Mouse (Mus musculus) kidney, postnatal 4 days (tissue): ENCODE results near the gene Tlr2.

ENCODE experiments used
- DNase-seq, 2 experiments: peaks; one replicate each; pipeline ENCODE4 v3.0.0; 2021; ENCODE audit warnings: mixed read lengths in 2 of 2

Gene Tlr2

DNA sequence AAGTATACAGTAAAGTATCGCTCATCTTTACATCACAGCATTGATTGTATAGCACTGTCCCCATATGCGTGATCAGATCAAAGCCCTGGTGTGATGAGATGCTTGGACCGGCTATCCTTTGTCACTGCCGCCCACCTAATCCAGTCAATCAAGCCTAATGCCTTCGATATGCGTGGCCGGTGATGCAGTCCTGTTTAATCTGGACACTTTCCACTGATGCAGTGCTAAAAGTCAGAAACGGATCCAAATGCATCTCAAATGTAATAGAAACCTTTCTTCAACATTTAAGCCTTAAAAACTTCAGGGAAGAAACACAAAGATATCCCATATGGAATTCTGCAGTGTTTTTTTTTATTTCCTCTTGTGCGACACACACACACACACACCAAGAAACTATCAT, 13.9 kb downstream of the Tlr2 start:
- DNase-seq: no peak

DNA sequence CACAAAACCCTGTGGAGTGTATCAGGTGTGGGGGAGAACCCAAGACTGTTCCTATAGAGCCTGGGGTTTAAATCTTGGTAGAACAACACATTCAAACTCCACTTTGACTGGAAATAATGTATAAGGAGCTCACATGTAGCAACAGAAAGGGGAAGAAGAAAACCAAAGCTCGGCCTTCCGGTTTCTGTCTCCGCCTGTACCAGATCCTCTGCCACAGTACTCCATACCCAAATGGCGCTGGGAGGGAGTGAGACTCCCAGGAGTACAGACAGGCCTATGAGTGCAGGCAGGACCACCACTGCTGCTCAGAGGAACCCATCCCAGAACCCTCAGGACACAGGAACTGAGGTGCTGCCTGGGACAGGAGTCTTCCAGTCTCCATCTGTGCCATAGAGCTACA, 17.8 kb downstream of the Tlr2 start:
- DNase-seq: no peak

DNA sequence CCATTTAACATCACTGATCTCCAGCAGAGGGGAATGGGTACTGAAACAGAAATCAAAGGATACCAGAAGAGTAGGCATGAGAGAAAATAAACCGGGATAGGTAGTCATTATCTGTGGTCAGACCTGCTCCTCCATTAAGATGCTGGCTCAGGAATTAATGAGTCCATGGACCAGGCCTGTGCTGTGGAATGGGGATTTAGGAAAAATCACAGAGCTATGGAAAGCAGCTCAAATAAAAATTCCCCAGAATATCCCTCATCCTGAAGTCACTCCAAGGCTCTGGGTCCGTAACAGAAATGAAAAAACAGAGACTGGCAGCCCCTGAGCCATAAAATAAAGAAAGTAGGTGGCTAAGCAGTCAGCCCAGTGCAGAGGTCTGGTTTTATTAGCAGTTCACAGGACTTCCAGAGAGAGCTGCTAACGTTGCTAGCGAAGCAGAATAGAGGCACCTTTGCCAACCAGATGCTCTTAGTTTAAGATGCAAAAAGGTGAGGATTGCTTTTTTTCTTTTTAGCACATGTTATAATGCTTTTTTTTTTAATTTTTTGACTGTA, 25.1 kb downstream of the Tlr2 start:
- DNase-seq: no peak

DNA sequence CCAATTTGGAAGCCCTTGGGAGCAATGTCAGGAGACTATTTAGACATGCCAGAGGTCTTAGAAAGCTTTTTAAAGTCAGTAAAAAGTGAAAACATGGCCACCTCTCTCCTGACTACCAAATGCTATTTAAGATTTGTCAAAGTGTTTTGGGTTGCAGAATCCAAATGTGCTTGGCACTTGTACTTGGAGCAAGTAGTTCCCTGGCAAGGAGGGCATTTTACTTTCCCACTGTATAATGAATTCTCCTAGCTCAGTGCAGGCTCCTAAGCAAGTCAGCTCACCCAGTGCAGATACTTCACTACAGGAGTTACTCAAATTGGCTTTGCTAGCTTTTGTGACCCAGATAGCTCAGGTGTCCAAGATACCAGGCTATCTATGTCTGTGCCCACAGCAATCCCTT, 28.7 kb downstream of the Tlr2 start:
- no peak for DNase-seq

DNA sequence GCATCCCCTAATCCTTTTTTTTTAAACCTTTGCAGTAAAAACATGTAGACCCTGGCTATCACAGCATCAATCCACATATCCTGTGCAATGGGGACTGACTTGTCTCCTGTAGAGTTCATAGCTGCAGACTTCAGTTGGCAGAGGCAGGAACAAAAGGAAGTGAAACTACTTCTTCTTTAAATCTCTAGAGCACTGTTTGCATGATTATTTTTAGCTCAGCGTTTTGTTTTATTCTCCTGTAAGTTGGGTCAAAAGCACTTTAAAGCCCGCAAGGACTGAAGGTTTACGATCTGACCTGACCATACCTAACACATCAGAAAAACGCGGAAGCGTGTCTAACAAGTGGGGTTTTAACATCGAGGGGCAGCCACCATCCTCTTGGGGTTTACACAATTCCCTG, 29.6 kb downstream of the Tlr2 start:
- DNase-seq: no peak

DNA sequence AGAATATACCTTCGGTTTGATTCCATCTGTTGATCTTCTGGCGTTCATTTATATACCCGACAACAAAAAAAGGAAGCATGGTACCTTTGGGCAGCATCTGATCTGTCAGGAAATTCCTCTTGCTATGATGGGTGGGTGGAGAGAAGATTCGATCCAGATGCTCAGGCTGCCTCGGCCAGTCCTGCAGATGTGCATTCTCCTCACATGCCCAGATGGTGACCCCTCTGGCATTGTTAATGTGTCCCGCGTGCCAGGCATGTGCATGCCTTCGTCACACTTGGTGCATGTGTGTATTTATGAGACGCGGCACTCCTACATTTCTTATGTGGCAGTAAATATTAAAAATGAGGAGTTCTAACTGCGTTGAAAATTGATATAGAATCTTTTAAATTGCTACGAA, 33.1 kb downstream of the Tlr2 start:
- DNase-seq: no peak

DNA sequence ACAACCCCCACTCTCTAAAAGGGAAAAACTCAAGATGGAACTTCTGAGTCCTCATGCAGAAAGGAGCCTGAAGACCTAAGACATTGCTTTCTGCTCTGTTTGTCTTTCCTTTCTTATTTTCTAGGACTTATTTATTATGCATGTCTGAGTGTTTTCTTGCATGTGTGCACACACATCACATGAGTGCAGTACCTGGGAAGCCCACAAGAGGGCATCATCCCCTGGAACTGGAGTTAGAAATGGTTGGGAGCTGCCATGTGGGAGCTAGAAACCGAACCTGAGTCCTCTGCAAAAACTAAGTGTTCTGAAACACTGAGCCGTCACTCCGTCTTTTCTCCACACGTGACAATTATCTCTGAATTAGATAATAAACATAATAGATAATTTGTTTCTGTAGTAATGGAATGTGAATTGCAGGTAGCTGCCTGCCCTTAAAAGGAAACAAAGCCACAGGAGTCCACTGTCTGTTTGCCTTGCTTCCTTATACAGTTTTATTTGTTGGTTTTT, 39.9 kb downstream of the Tlr2 start:
- no peak for DNase-seq

DNA sequence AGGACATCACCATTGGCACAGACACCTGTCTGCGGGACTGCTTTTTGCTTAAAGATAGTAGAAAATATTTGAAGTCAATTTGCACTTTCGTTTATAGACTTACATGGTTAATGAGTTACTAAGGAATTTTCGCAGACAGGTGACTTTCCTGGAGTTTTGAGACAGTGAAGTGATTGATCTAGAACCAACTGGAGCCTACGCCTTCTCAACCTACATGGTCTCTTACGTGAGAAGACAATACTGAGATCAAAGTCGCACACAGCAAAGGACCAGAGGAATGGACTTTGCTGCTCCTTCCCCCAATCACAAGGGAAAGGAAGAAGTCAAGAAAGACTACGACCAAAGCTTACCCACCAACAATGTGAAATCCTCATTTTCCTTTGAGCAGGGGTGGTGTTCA, 42.1 kb downstream of the Tlr2 start:
- DNase-seq: no peak

DNA sequence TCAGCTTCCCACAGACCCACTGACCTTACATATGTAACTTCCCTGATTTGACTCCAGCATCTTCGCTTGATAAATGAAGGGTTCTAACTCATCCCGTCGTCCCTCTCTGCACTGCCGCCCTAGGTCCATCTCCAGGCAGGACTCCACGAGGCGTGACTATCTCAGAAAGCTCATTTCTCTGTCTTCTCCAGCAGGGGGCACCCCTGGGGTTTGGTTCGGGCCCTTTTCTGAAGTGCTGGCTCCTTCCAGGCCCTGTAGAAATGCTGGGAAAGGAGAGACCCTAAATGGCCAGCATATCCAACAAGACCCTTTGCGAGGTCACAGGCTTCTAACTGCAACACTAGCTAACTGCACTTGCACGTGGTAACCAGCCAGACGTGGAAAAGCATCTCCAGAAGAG, 43.7 kb downstream of the Tlr2 start:
- DNase-seq: peak; percentile 68 to 74

DNA sequence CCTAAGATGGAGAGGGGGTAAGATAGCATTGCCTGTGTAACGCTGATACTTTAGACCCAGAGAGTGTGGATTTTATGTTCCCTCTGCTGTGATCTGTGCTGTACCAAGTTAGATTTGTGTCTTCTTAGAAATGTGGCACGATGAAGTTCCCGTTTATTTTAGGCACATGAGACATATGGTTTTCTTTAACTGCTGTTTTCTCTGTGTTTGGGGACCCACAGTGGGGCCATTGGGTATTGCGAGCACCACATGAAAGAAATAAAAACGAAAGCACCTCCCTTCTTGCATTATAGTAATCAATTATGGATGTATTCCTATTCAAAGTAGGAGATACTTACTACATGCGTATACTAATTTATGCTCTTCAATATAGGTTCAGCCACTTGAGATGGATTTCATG, 44.5 kb downstream of the Tlr2 start:
- DNase-seq: no peak

DNA sequence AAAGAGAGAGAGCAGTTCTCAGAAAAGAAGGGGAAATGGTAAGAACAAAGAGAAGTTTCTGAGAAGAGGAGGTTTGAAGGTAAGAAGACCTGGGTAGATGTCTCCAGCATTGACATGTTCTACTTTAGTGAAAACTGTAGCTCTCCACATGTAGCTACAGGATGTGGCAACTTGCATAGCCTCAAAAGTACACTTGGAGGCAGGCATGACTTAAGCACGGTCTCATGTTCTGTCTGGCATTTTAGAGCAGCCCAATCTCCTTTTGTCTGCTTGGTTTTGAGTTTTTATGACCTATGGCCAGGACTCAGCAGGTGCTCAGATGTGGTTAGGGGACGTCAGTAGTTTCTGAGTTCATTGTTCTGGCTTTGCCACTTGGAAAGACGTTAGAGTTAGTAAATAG, 50.1 kb downstream of the Tlr2 start:
- DNase-seq: no peak

DNA sequence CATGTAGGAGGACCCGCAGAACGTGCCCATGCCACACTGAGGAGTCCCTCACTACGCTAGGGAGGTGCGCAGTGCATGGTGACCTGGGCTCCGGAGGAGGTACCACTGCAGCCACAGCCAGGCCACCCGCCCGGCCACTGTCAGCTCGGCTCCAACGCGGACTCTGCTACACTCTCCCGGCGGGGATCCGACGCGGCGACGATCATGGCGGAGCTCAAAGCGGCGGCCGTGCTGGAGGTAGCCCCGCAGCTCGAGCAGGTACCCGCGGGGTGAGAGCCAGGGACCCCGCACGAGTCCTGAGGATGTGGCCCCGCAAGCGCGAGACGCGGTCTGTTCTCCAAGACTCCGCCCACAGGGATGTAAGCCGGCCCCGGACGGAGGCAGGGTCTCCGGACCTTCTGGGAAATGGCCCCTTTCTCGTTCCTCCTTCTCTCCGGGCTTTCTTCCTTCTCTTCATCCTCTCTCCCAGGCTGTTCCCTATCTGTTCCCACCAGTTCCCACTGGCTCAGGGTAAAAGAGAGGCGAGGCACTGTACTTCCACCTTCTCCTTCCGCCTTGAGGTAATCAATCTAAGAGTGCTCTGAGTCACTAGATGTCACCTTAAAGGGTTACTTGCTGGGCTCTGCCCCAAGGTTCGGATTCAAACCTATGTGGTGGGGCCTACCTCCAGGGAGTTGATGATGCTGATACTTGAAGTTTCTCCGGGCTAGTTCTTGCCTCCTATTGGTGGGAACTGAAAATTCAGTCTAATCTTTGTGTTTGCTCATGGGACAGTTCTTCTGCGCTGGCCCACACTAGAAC, 51.7 kb downstream of the Tlr2 start:
- DNase-seq: peak; percentile 40 to 61

DNA sequence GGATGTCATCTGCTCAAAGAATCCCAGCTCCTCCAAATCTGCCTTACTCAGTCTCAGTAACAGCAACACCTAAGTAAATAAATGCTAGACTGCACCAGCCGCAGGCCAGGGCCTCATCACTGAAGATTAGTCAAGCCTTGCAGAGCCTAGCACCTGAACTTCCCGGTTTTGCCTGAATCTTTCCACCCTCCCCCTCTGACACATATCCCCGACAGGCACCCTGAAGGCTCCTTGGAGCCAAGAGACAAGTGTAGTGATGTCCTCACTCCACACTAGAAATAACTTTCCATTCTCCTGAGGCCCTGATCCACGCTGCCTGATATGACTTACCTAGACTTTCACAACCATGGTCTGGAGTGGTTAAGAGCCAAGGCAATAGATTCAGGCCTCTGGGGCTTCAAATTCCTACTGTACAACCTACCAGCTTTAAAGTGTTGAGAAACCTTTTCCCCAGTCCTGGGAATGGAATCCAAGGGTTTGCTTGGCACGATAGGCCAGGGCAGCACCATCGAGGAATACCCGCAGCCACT, 53.7 kb downstream of the Tlr2 start:
- peak in 1 of 2 experiments; percentile 18 for DNase-seq

DNA sequence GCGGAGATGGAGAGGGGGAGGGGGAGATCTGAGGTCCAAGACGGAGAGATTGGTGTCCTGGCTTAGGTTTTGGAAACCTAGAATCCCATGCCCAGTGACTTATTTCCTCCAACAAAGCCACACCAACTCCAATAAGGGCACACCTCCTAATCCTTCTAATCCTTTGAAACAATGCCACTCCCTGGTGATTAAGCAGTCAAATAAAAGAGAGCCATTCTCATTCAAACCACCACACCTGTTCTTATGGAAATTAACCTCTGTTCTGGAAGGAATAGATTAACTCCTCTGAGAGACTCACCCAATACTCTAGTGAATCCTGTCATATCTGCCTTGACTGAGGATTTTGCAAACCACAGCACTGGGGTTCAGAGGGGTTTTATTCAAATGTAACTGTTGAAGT, 54.5 kb downstream of the Tlr2 start:
- no peak for DNase-seq
